Mouse (Mus musculus): ENCODE measurements at regions not wholly inside any gene's neighbourhood (a gene's known extent, or its start where the extent isn't known, plus 50 kb on each side); places are given as distances from the start of the nearest gene placed in this dataset.
A peak's percentile ranks its signal among the peaks of the same experiment; 100 is the strongest.
"Not testable (repeated sequence)": the region's sequence is repeated elsewhere in the genome, so short reads cannot be mapped to it uniquely, and the experiment has no call there.

GRCm38 (mm10) chr1:185940511-185940910 is 176.6 kb downstream of the Lyplal1 start:
- DNase-seq (ENCODE audit: low spot score), result no peak
- no peaks in the 10 kb centered on the region for H3K9me3 ChIP-seq
- no peaks in the 10 kb centered on the region for H3K36me3 ChIP-seq
- no peak overlapping the region for H3K27ac ChIP-seq
- 75% methylated on average over 1 of the region's 1 CpGs for WGBS
- no peaks in the 10 kb centered on the region for H3K27me3 ChIP-seq (ENCODE audit: insufficient read depth, poor library complexity, severe bottlenecking)
- H3K4me3 ChIP-seq, result no peak overlapping the region
- H3K4me1 ChIP-seq, result 0 out of 2 replicates have a peak, but pooled peaks cover 3% of the 10 kb centered on the region

GRCm38 (mm10) chr1:185951163-185951562 is 165.9 kb downstream of the Lyplal1 start:
- 82% methylated on average over 1 of the region's 1 CpGs for WGBS
- no peaks in the 10 kb centered on the region for H3K9me3 ChIP-seq
- no peak overlapping the region for H3K4me3 ChIP-seq
- DNase-seq (ENCODE audit: low spot score), result no peak
- H3K36me3 ChIP-seq, result no peaks in the 10 kb centered on the region
- no peaks in the 10 kb centered on the region for H3K27me3 ChIP-seq (ENCODE audit: insufficient read depth, poor library complexity, severe bottlenecking)
- no peak overlapping the region for H3K27ac ChIP-seq
- H3K4me1 ChIP-seq, result no peaks in the 10 kb centered on the region

- H3K4me1 ChIP-seq; H3K36me3 ChIP-seq; DNase-seq (ENCODE audit: low spot score); H3K27me3 ChIP-seq (ENCODE audit: insufficient read depth, poor library complexity, severe bottlenecking); H3K4me3 ChIP-seq; H3K27ac ChIP-seq; H3K9me3 ChIP-seq: not testable (repeated sequence)
- 73% methylated on average over 1 of the region's 1 CpGs for WGBS
Measured at GRCm38 (mm10) chr1:185955821-185956220, 161.3 kb downstream of the Lyplal1 start.

- no peaks in the 10 kb centered on the region for H3K27me3 ChIP-seq (ENCODE audit: insufficient read depth, poor library complexity, severe bottlenecking)
- 65% methylated on average over 3 of the region's 3 CpGs for WGBS
- peaks cover 3% of the 10 kb centered on the region; the same call in 1 of the 2 replicates for H3K4me1 ChIP-seq
- no peaks in the 10 kb centered on the region for H3K36me3 ChIP-seq
- no peak overlapping the region for H3K27ac ChIP-seq
- no peak overlapping the region for H3K4me3 ChIP-seq
- no peak for DNase-seq (ENCODE audit: low spot score)
- H3K9me3 ChIP-seq, result no peaks in the 10 kb centered on the region
Measured at GRCm38 (mm10) chr1:185957557-185957956, 159.6 kb downstream of the Lyplal1 start.

GRCm38 (mm10) chr1:185958276-185958675 is 158.8 kb downstream of the Lyplal1 start:
- H3K36me3 ChIP-seq, result no peaks in the 10 kb centered on the region
- WGBS, result 87% methylated on average over 10 of the region's 10 CpGs
- peaks cover 3% of the 10 kb centered on the region; the same call in 1 of the 2 replicates for H3K4me1 ChIP-seq
- no peak for DNase-seq (ENCODE audit: low spot score)
- H3K4me3 ChIP-seq, result no peak overlapping the region
- H3K27me3 ChIP-seq (ENCODE audit: insufficient read depth, poor library complexity, severe bottlenecking), result no peaks in the 10 kb centered on the region
- H3K27ac ChIP-seq, result no peak overlapping the region
- H3K9me3 ChIP-seq, result no peaks in the 10 kb centered on the region

GRCm38 (mm10) chr1:185962606-185963005 is 154.5 kb downstream of the Lyplal1 start:
- peaks cover 2% of the 10 kb centered on the region; the same call in 1 of the 2 replicates for H3K4me1 ChIP-seq
- 81% methylated on average over 3 of the region's 3 CpGs for WGBS
- no peaks in the 10 kb centered on the region for H3K9me3 ChIP-seq
- H3K27me3 ChIP-seq (ENCODE audit: insufficient read depth, poor library complexity, severe bottlenecking), result no peaks in the 10 kb centered on the region
- H3K27ac ChIP-seq, result no peak overlapping the region
- no peak for DNase-seq (ENCODE audit: low spot score)
- H3K4me3 ChIP-seq, result no peak overlapping the region
- no peaks in the 10 kb centered on the region for H3K36me3 ChIP-seq

GRCm38 (mm10) chr1:185963773-185964172 is 153.3 kb downstream of the Lyplal1 start:
- H3K4me3 ChIP-seq, result no peak overlapping the region
- no peaks in the 10 kb centered on the region for H3K27me3 ChIP-seq (ENCODE audit: insufficient read depth, poor library complexity, severe bottlenecking)
- no peaks in the 10 kb centered on the region for H3K4me1 ChIP-seq
- no peak for DNase-seq (ENCODE audit: low spot score)
- no peak overlapping the region for H3K27ac ChIP-seq
- H3K36me3 ChIP-seq, result no peaks in the 10 kb centered on the region
- WGBS, result 89% methylated on average over 2 of the region's 2 CpGs
- no peaks in the 10 kb centered on the region for H3K9me3 ChIP-seq

- no peaks in the 10 kb centered on the region for H3K27me3 ChIP-seq (ENCODE audit: insufficient read depth, poor library complexity, severe bottlenecking)
- H3K36me3 ChIP-seq, result no peaks in the 10 kb centered on the region
- peaks cover 3% of the 10 kb centered on the region; the same call in 1 of the 2 replicates for H3K4me1 ChIP-seq
- H3K9me3 ChIP-seq, result no peaks in the 10 kb centered on the region
- no peak overlapping the region for H3K4me3 ChIP-seq
- DNase-seq (ENCODE audit: low spot score), result no peak
- no peak overlapping the region for H3K27ac ChIP-seq
- 74% methylated on average over 6 of the region's 6 CpGs for WGBS
Measured at GRCm38 (mm10) chr1:185964426-185964825, 152.7 kb downstream of the Lyplal1 start.

GRCm38 (mm10) chr1:185967227-185967626 is 149.9 kb downstream of the Lyplal1 start:
- Histone ChIP-seq H3K27ac (no peak overlapping the region), H3K36me3 (no peaks in the 10 kb centered on the region), H3K4me1 (peaks cover 3% of the 10 kb centered on the region; the same call in 1 of the 2 replicates), H3K27me3 (ENCODE audit: insufficient read depth, poor library complexity, severe bottlenecking) (no peaks in the 10 kb centered on the region), H3K4me3 (no peak overlapping the region), H3K9me3 (no peaks in the 10 kb centered on the region)
- 85% methylated on average over 4 of the region's 4 CpGs for WGBS
- no peak for DNase-seq (ENCODE audit: low spot score)

GRCm38 (mm10) chr1:185967816-185968215 is 149.3 kb downstream of the Lyplal1 start:
- H3K4me3 ChIP-seq, result no peak overlapping the region
- no peaks in the 10 kb centered on the region for H3K27me3 ChIP-seq (ENCODE audit: insufficient read depth, poor library complexity, severe bottlenecking)
- H3K9me3 ChIP-seq, result no peaks in the 10 kb centered on the region
- DNase-seq (ENCODE audit: low spot score), result no peak
- H3K27ac ChIP-seq, result no peak overlapping the region
- peaks cover 3% of the 10 kb centered on the region; the same call in 1 of the 2 replicates for H3K4me1 ChIP-seq
- 77% methylated on average over 6 of the region's 6 CpGs for WGBS
- H3K36me3 ChIP-seq, result no peaks in the 10 kb centered on the region

- no peak for DNase-seq (ENCODE audit: low spot score)
- Histone ChIP-seq H3K27ac (no peak overlapping the region), H3K36me3 (no peaks in the 10 kb centered on the region), H3K27me3 (ENCODE audit: insufficient read depth, poor library complexity, severe bottlenecking) (no peaks in the 10 kb centered on the region), H3K4me3 (no peak overlapping the region), H3K4me1 (peaks cover 3% of the 10 kb centered on the region; the same call in 1 of the 2 replicates), H3K9me3 (no peaks in the 10 kb centered on the region)
- 79% methylated on average over 3 of the region's 3 CpGs for WGBS
Measured at GRCm38 (mm10) chr1:185968642-185969041, 148.5 kb downstream of the Lyplal1 start.

GRCm38 (mm10) chr1:185969231-185969630 is 147.9 kb downstream of the Lyplal1 start:
- peaks cover 3% of the 10 kb centered on the region; the same call in 1 of the 2 replicates for H3K4me1 ChIP-seq
- H3K9me3 ChIP-seq, result no peaks in the 10 kb centered on the region
- WGBS, result 53% methylated on average over 2 of the region's 2 CpGs
- DNase-seq (ENCODE audit: low spot score), result peak; percentile 83
- no peak overlapping the region for H3K27ac ChIP-seq
- H3K4me3 ChIP-seq, result no peak overlapping the region
- H3K36me3 ChIP-seq, result no peaks in the 10 kb centered on the region
- H3K27me3 ChIP-seq (ENCODE audit: insufficient read depth, poor library complexity, severe bottlenecking), result no peaks in the 10 kb centered on the region

GRCm38 (mm10) chr1:185977075-185977474 is 140.0 kb downstream of the Lyplal1 start:
- H3K4me1 ChIP-seq, result no peaks in the 10 kb centered on the region
- no peak for DNase-seq (ENCODE audit: low spot score)
- H3K36me3 ChIP-seq, result no peaks in the 10 kb centered on the region
- no peaks in the 10 kb centered on the region for H3K9me3 ChIP-seq
- no peak overlapping the region for H3K27ac ChIP-seq
- 88% methylated on average over 2 of the region's 2 CpGs for WGBS
- no peak overlapping the region for H3K4me3 ChIP-seq
- H3K27me3 ChIP-seq (ENCODE audit: insufficient read depth, poor library complexity, severe bottlenecking), result no peaks in the 10 kb centered on the region

- Histone ChIP-seq H3K27me3 (ENCODE audit: insufficient read depth, poor library complexity, severe bottlenecking) (no peaks in the 10 kb centered on the region), H3K27ac (no peak overlapping the region), H3K36me3 (no peaks in the 10 kb centered on the region), H3K4me1 (no peaks in the 10 kb centered on the region), H3K9me3 (no peaks in the 10 kb centered on the region), H3K4me3 (no peak overlapping the region)
- WGBS, result 84% methylated on average over 8 of the region's 8 CpGs
- no peak for DNase-seq (ENCODE audit: low spot score)
Measured at GRCm38 (mm10) chr1:185989432-185989831, 127.7 kb downstream of the Lyplal1 start.

Measured in heart, embryonic 10.5 days (tissue).